Mouse (Mus musculus) hindbrain, embryonic 13.5 days (tissue): ENCODE results near the gene Hoxd4. TPM values are rescaled to one million over a fixed set of nuclear protein-coding genes. Genes with fewer than 3 reads are reported as not detected.

Source experiments
- ATAC-seq: fragments of 200-750 bp; cut with Nextera tagmentation; 2 replicates; pipeline ENCODE4 v1.8.0; 2017; ENCODE audit warnings: moderate TSS enrichment; ENCODE audit not compliant: low FRiP score
- H3K27ac ChIP-seq: fragments of 300-500 bp; sonication (generic); 2 replicates; pipeline ENCODE4 v1.5.1; 2015; ENCODE audit warnings: inconsistent platforms, mild to moderate bottlenecking, moderate library complexity
- H3K27me3 ChIP-seq: fragments of 300-500 bp; sonication (generic); 2 replicates; pipeline ENCODE4 v1.6.1; 2015; ENCODE audit warnings: mild to moderate bottlenecking, inconsistent platforms
- H3K36me3 ChIP-seq: fragments of 300-500 bp; sonication (generic); 2 replicates; pipeline ENCODE4 v1.6.1; 2015; ENCODE audit warnings: mild to moderate bottlenecking, inconsistent platforms
- H3K4me1 ChIP-seq: fragments of 300-500 bp; sonication (generic); replicated peaks from 2 replicates; pipeline ENCODE4 v1.6.1; 2015; ENCODE audit warnings: inconsistent platforms
- H3K4me2 ChIP-seq: fragments of 300-500 bp; sonication (generic); 2 replicates; pipeline ENCODE4 v1.6.1; 2015; ENCODE audit warnings: inconsistent platforms, mild to moderate bottlenecking, moderate library complexity
- H3K4me3 ChIP-seq: fragments of 300-500 bp; sonication (generic); 2 replicates; pipeline ENCODE4 v1.5.1; 2015; ENCODE audit warnings: mild to moderate bottlenecking, inconsistent platforms
- H3K9ac ChIP-seq: fragments of 300-500 bp; sonication (generic); 2 replicates; pipeline ENCODE4 v1.6.1; 2015; ENCODE audit warnings: mild to moderate bottlenecking, inconsistent platforms
- H3K9me3 ChIP-seq: fragments of 300-500 bp; sonication (generic); 2 replicates; pipeline ENCODE4 v1.6.1; 2016; ENCODE audit warnings: inconsistent platforms
- WGBS: fragments of 180-500 bp; shearing (Covaris S2); methylation state at CpG from one replicate; pipeline ENCODE4 v1.1.7; 2015; 5-methylcytosine and 5-hydroxymethylcytosine counted together
- polyA plus RNA-seq: library from polyadenylated mRNA; unstranded; fragments of >200 nt; fragmentation: Nextera tagmentation; extraction: Ambion mirVana; gene quantifications from 2 replicates; pipeline ENCODE4 v1.2.1, GENCODE M21; 2015

Hoxd4 gene
- polyA plus RNA-seq, 1 experiment from 2014 or later: 4.2 TPM

DNA sequence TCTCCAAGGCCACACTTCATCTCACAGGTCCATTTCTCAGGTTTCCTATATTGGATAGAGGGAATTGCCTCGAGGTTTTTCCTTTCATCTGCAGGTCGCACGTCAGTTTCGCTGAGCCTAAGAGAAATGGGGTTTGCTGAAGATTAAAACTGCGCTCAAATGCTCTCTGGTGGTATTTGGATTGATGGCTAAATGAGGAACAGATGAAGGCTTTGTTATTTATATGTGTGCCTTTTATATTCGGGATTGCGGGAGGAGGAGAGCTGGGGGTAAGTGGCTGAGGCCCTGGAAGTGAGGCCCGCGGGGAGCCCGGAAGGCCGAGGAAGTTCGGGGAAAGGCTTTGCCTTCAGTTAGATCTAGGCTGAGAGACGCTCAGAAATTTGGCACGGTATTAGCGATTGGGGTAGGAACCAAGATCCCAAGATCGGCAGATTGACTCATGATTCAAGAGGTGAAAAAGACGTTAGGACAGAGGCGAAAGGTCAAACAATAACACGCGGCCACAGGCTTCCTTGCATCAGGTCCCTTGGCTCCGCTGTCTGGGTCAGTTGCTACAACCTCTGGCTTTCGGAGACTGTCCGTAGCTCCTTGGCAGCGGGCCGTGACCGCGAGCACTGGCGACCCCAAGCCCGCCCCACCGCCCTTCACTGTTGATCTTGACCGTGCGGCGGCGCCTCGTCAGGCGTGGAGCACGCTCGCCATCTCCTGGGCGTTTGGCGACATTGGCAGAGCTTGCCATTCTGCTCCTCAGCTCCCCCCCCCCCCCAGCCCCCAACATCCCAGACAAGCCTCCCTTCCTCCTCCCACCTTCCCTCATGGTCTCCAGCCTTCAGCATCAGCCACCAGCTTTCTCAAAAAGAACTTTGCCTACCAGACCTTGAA lies 39.0 kb upstream of the Hoxd4 start:
- Histone ChIP-seq H3K4me1 (peaks cover 12% of the 10 kb centered on the region), H3K9ac (no peak overlapping the region), H3K4me2 (peak overlapping the region; percentile 46), H3K27me3 (peaks cover 100% of the 10 kb centered on the region), H3K36me3 (no peaks in the 10 kb centered on the region), H3K9me3 (no peaks in the 10 kb centered on the region), H3K27ac (no peak overlapping the region), H3K4me3 (peak overlapping the region; percentile 33)
- WGBS: under 1% methylated on average over 40 of the region's 40 CpGs
- ATAC-seq: peak; percentile 46; the same call in 1 of the 2 replicates

DNA sequence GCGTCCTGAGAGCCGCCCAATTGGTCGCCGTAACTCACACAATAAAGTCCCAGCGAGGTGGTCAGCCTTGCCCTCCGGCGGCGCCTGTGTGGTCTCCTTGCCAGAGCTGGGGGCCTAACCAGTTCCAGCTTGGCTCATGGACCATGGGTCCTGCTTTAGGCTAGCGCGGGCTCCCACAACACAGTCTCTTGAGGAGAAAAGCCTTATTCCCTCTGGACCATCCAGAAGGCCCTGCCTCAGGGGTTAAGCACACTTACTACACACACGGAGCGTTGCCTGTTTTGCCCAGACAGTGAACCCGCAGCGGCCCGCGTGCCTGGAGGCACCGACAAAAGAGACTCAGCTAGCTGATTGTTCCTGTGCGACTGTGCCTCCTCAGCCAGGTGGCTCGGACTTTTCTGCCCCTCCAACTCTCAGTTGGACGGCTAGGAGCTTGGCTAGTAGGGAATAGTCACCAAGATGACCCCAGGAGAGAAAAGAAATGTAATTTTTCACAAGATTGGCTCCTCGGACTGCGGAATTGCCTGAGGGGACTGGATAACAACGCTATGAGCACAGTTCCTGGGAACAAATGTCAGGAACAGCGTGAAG lies 37.8 kb upstream of the Hoxd4 start:
- ATAC-seq: no peak
- Histone ChIP-seq H3K36me3 (no peaks in the 10 kb centered on the region), H3K4me2 (no peak overlapping the region), H3K27me3 (peaks cover 100% of the 10 kb centered on the region), H3K9me3 (no peaks in the 10 kb centered on the region), H3K4me1 (peaks cover 4% of the 10 kb centered on the region), H3K4me3 (no peak overlapping the region), H3K9ac (no peak overlapping the region), H3K27ac (no peak overlapping the region)
- under 1% methylated on average over 24 of the region's 24 CpGs for WGBS

DNA sequence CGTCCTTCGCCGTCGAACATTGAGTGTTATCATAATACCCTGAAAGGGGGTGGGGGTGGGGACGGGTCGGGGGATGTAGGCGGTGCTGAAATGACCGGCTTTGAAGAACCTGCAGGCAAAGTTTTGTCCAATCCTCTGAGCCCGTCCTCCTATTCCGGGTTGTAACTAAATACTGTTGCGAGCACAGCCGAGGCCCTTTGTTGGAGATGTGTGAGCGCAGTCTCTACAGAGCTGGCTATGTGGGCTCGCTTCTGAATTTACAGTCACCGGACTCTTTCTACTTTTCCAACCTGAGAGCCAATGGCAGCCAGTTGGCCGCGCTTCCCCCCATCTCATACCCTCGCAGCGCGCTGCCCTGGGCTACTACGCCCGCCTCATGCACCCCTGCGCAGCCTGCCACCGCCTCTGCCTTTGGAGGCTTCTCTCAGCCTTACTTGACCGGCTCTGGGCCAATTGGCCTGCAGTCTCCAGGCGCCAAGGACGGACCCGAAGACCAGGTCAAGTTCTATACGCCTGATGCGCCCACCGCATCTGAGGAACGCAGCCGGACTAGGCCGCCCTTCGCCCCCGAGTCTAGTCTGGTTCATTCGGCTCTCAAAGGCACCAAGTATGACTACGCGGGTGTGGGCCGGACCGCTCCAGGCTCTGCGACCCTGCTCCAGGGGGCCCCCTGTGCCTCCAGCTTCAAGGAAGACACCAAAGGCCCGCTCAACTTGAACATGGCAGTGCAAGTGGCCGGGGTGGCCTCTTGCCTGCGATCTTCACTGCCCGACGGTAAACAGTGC lies 36.7 kb upstream of the Hoxd4 start, which contains the start of gene Hoxd12:
Gene Hoxd12, plus strand, starts transcription at position 133 of the 785 bp plus-strand sequence.
- no peak within 1 kb of the TSS for H3K4me3 ChIP-seq
- H3K27ac ChIP-seq: no peak within 1 kb of the TSS
- peaks cover 4% of the 10 kb centered on the region for H3K4me1 ChIP-seq
- H3K4me2 ChIP-seq: no peak within 1 kb of the TSS
- H3K27me3 ChIP-seq: peaks cover 100% of the 10 kb centered on the region
- no peak for ATAC-seq
- 2% methylated on average over 47 of the region's 47 CpGs for WGBS
- H3K36me3 ChIP-seq: no peaks in the 10 kb centered on the region
- no peaks in the 10 kb centered on the region for H3K9me3 ChIP-seq
- H3K9ac ChIP-seq: no peak within 1 kb of the TSS

DNA sequence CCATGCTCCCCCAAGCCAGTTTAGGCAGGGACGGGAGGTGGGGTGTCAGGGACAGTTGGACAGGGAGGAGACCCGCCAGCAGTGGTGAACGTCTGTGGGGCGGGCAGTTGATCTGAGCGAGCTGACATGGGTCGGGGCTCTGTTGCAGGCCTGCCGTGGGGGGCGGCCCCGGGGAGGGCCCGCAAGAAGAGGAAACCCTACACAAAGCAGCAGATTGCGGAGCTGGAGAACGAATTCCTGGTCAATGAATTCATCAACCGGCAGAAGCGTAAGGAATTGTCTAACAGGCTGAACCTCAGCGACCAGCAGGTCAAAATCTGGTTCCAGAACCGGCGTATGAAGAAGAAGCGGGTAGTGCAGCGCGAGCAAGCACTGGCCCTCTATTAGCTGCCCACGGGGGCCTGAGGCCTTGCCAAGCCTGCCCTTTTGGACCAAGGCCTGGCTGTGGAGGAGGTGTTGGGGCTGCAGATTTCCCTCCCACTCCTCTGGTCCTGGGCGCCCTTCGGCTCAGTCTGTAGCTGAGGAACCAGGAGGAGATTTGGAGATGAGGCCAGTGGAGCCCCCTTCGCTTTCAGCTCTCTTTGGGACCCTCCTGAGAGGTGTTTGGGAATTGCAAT lies 36.0 kb upstream of the Hoxd4 start:
- no peak overlapping the region for H3K9ac ChIP-seq
- no peak overlapping the region for H3K27ac ChIP-seq
- WGBS: 7% methylated on average over 23 of the region's 24 CpGs
- ATAC-seq: no peak
- H3K4me3 ChIP-seq: no peak overlapping the region
- H3K4me1 ChIP-seq: peaks cover 4% of the 10 kb centered on the region
- no peaks in the 10 kb centered on the region for H3K36me3 ChIP-seq
- H3K27me3 ChIP-seq: peaks cover 100% of the 10 kb centered on the region
- no peaks in the 10 kb centered on the region for H3K9me3 ChIP-seq
- no peak overlapping the region for H3K4me2 ChIP-seq

DNA sequence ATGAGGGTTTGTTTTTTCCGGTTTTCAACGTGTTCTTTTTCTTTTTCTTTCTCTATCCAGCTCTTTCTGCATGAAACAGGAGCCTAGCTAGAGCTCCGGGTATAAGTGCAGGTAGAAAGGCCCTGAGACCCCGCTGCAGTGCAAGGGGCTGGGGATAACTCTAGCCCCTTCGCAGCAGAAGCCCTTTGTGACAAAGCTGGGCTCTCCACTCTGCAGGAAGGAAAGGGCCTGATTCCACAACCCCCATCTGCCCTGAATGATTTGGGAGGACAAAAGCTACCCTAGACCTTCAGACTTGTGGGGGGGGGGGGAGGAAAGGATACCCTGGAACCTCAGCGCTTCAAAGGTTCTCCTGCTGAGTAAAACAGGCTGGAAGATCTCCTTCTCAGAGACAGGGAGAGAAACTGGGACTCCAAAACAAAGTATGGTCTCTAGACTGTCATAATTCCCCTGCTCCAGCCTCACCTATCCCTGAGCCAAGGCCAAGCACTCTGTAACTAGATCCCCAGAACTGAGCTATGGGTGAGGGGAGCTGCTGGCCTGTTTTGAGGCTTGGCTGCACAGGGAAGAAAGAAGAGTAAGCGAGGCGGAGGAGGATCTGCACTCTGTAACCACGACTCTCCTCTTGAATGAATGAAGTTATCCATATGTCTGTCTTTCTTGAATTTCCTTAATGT lies 35.2 kb upstream of the Hoxd4 start:
- Histone ChIP-seq H3K9me3 (no peaks in the 10 kb centered on the region), H3K27ac (no peak overlapping the region), H3K36me3 (no peaks in the 10 kb centered on the region), H3K4me1 (peaks cover 4% of the 10 kb centered on the region), H3K9ac (no peak overlapping the region), H3K27me3 (peaks cover 100% of the 10 kb centered on the region), H3K4me2 (no peak overlapping the region), H3K4me3 (no peak overlapping the region)
- no peak for ATAC-seq
- 7% methylated on average over 9 of the region's 9 CpGs for WGBS

DNA sequence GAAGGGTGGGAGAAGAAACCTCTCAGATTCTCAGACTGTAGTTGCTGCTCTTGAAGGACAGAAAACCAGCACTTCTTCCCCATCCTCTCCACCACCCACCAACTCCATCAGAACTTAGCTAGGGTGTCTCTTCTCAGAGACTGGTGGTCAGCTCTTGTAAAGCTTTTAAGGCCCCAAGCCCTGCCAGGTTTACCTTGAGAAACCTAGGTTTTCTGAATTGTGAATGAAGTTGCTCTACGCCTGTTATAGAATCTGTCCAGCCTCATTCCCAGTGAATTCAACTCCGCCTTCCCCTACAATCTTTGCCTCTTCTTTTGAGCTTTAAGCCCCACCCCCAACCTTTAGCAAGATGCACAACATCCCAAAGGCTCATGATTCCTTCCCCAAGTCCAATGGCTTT lies 34.6 kb upstream of the Hoxd4 start:
- Histone ChIP-seq H3K36me3 (no peaks in the 10 kb centered on the region), H3K4me1 (peaks cover 10% of the 10 kb centered on the region), H3K4me3 (no peak overlapping the region), H3K27ac (no peak overlapping the region), H3K9me3 (no peaks in the 10 kb centered on the region), H3K27me3 (peaks cover 100% of the 10 kb centered on the region), H3K4me2 (no peak overlapping the region), H3K9ac (no peak overlapping the region)
- ATAC-seq: no peak
- WGBS: 6% methylated on average over 2 of the region's 2 CpGs

DNA sequence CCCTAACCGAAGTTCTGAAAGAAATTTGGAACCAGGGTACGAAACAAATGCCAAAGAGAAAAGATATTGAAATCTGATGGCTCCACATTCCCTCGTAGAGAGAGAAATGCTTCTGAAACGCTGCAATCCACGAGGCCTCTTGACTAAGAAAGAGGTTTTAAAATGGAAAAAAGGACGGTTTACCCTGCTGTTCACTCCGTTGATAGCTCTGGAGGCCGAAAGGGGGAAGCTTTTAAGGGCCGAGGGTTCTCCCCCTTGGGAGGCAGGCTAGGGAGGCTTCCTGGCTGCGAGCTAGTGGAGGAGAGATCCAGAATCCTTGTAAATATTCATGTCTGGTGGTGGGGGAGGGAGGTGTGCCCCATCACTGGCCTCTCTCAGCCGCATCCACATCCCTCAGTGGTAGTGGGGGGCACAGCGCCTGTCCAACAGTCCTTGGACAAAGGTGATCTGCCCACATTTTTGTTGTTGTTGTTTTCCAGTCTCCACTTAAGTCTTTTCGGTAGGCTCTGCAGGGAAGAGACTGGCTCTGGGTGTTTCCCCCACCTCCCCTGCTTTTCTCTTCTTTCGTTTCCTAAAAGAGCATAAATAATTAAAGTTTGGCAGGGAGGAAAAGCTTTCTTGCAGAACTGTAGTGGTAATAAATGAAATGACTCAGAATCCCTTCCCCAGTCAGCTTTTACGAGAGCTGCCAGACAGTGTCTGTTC lies 32.7 kb upstream of the Hoxd4 start, which contains the start of gene Hoxd11:
Gene Hoxd11, plus strand, starts transcription at position 667 of the 705 bp plus-strand sequence.
- H3K4me2 ChIP-seq: no peak within 1 kb of the TSS
- H3K9me3 ChIP-seq: no peaks in the 10 kb centered on the region
- 2% methylated on average over 15 of the region's 15 CpGs for WGBS
- ATAC-seq: no peak
- H3K9ac ChIP-seq: no peak within 1 kb of the TSS
- H3K4me3 ChIP-seq: no peak within 1 kb of the TSS
- H3K4me1 ChIP-seq: peaks cover 13% of the 10 kb centered on the region
- H3K27me3 ChIP-seq: peaks cover 100% of the 10 kb centered on the region
- no peaks in the 10 kb centered on the region for H3K36me3 ChIP-seq
- no peak within 1 kb of the TSS for H3K27ac ChIP-seq

DNA sequence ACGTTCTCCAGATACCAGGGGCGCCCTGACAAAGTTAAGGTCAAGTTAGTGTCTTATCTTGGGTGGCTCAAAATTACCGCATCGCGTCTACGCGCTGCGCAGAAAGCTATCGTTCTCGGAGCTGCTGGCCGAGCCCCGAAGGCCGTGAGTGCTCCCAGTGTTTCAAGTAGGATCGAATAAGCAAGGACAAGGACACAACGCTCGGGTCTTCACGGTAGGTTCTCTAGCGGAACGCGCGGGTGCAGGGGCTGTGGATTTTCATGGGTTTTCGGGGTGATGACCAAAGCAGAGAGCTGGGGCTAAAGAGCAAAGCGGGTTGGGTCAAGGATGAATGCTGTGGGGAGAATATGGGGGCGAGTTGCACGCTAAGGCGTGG lies 32.1 kb upstream of the Hoxd4 start:
- H3K4me2 ChIP-seq: no peak overlapping the region
- H3K4me3 ChIP-seq: no peak overlapping the region
- ATAC-seq: no peak
- H3K27me3 ChIP-seq: peaks cover 100% of the 10 kb centered on the region
- H3K9ac ChIP-seq: no peak overlapping the region
- no peak overlapping the region for H3K27ac ChIP-seq
- H3K9me3 ChIP-seq: no peaks in the 10 kb centered on the region
- WGBS: under 1% methylated on average over 26 of the region's 26 CpGs
- H3K4me1 ChIP-seq: peaks cover 13% of the 10 kb centered on the region
- H3K36me3 ChIP-seq: no peaks in the 10 kb centered on the region

DNA sequence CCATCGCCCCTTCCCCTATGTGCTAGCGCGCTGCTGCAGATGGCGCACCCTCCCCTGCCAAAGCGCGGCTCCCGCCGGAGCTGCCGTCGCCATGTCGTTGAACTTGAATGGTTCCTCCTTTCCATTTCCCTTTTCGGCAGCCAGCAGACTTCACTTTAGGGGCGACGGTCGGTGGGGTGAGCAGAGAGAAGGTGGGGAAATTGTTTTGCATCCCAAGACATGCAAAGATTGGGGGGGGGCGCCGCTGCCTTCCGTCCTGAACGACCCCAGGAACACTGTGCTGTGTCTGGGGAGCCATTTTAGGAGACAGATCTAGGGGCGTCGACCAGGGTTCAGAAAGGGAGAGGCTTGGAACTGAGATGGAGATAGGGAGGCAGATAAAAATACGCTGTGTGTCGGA lies 31.7 kb upstream of the Hoxd4 start:
- ATAC-seq: no peak; the same call in 1 of the 2 replicates
- no peaks in the 10 kb centered on the region for H3K36me3 ChIP-seq
- no peak overlapping the region for H3K4me3 ChIP-seq

DNA sequence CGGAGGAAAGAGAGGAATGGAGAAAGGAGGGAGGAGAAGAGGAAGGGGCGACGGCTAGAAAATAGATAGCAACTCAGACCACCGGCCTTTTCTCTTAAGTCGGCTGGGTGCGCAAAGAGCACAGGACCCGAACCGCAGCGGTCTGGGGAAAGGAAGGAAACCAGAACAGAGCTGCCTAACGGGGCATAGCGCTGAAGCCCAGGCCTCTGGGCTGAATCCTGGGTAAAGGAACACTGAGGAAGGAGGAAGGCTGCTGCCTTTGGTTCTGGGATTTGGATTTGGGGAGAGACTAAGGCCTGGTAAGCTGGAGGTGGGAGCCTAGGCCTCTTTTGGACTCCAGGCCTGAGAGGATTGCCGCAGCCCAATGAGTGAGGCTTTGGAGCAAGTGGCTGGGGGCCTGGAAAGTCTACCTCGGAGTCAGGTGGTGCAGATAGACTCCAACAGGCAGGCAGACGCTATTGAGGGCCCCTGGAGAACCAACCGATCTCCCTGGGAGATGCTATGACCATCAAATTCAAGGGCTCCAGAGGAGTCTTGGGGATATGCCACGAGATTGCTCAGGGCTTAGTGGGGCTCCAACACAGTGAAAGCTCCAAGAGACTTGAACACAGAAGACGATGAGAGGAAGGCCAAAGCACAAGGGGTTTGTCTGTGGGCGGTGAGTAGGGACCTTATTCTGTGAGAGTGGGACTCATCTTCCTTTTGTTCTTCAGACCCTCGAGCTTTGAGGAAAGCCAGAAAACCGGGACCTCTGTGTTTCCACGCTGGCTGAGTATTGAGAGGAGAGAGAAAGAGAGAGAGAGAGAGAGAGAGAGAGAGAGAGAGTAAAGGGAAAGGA lies 30.9 kb upstream of the Hoxd4 start:
- Histone ChIP-seq H3K9me3 (no peaks in the 10 kb centered on the region), H3K4me2 (no peak overlapping the region), H3K27ac (no peak overlapping the region), H3K9ac (no peak overlapping the region), H3K36me3 (no peaks in the 10 kb centered on the region), H3K4me1 (peaks cover 13% of the 10 kb centered on the region), H3K4me3 (no peak overlapping the region), H3K27me3 (peaks cover 100% of the 10 kb centered on the region)
- ATAC-seq: no peak
- WGBS: 1% methylated on average over 21 of the region's 21 CpGs

More for the DNA sequence above, 31.7 kb upstream of the Hoxd4 start:
- peaks cover 13% of the 10 kb centered on the region for H3K4me1 ChIP-seq
- no peaks in the 10 kb centered on the region for H3K9me3 ChIP-seq
- no peak overlapping the region for H3K27ac ChIP-seq
- whole genome bisulfite sequencing: 1% methylated on average over 23 of the region's 23 CpGs
- no peak overlapping the region for H3K9ac ChIP-seq
- peaks cover 100% of the 10 kb centered on the region for H3K27me3 ChIP-seq
- no peak overlapping the region for H3K4me2 ChIP-seq
